Comparison of ENCODE assay signal across 8 mouse cellular contexts in the genomic region with DNA sequence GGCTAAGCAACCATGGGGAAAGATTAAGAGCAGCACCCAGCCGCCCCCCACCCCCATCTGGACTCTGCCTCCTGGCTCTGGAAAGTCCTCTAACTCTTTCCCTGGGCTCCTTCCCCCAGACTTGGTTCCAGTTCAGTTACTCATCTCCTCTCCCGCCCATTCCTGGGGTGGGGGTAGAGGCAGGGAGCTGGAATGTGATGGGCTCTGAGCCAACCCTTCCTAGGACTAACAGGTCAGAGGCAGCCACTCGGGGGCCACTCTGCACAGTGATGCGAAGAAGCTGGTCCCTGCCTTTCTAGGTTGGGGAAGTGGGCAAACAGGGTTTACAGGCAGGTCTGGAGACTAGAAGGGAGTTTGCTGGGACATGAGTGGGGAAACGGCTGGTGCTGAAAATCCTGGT. TPM values are rescaled to one million over a fixed set of nuclear protein-coding genes. Genes with fewer than 3 reads are reported as not detected.
A peak's percentile ranks its signal among the peaks of the same experiment; 100 is the strongest.
DNase-seq lines count a peak whose midpoint lies in the region; ATAC-seq and TF ChIP-seq lines count a peak whose summit lies in the region.

No protein-coding gene starts in this region.

- intact Hi-C loops in gastrocnemius, adult 2 months (cut with DNase I), result no loop called here

- H3K4me1 ChIP-seq in midbrain, embryonic 14.5 days (ENCODE audit: control insufficient read depth, insufficient read depth, low read length), result peaks cover 4% of the 10 kb centered on the region
- H3K4me1 ChIP-seq in midbrain, postnatal 0 days (ENCODE audit: insufficient read depth, low read length), result peaks cover 6% of the 10 kb centered on the region; the same call in 1 of the 2 replicates
- peaks cover 48% of the 10 kb centered on the region for H3K4me1 ChIP-seq in kidney, adult 2 months (ENCODE audit: control insufficient read depth, insufficient read depth, low read length)
- H3K4me1 ChIP-seq in lung, embryonic 14.5 days (ENCODE audit: insufficient read depth), result peaks cover 24% of the 10 kb centered on the region

- peaks cover 9% of the 10 kb centered on the region; the same call in 1 of the 2 replicates for H3K27me3 ChIP-seq in midbrain, embryonic 14.5 days (ENCODE audit: control insufficient read depth, insufficient read depth, low read length)
- 0 out of 2 replicates have a peak, but pooled peaks cover 9% of the 10 kb centered on the region for H3K27me3 ChIP-seq in midbrain, postnatal 0 days (ENCODE audit: insufficient read depth, low read length)
- H3K27me3 ChIP-seq in kidney, adult 2 months (replicated peaks; ENCODE audit: control insufficient read depth, insufficient read depth, low read length), result no peaks in the 10 kb centered on the region
- H3K27me3 ChIP-seq in lung, embryonic 14.5 days (ENCODE audit: insufficient read depth, low read length), result no peaks in the 10 kb centered on the region

- no peak for ATAC-seq in midbrain, embryonic 14.5 days (ENCODE audit: low FRiP score, low TSS enrichment)
- ATAC-seq in midbrain, postnatal 0 days (ENCODE audit: low FRiP score), result no peak
- ATAC-seq in lung, embryonic 14.5 days (ENCODE audit: insufficient read depth), result peak; percentile 86
- no peak for ATAC-seq in monocyte, adult 5-6 weeks (replicated peaks; ENCODE audit: insufficient number of reproducible peaks, low FRiP score, low TSS enrichment, poor library complexity, severe bottlenecking)

- 0 out of 2 replicates have a peak overlapping the region, but pooled peaks have one; percentile 20 for H3K27ac ChIP-seq in midbrain, embryonic 14.5 days (replicated peaks; ENCODE audit: low read depth, low read length)
- no peak overlapping the region for H3K27ac ChIP-seq in midbrain, postnatal 0 days (ENCODE audit: low read depth, low read length)
- peak overlapping the region; percentile 75 for H3K27ac ChIP-seq in gastrocnemius, adult 2 months
- peak overlapping the region; percentile 97 for H3K27ac ChIP-seq in kidney, adult 2 months (ENCODE audit: insufficient read depth, low read depth, low read length)
- peak overlapping the region; percentile 93 for H3K27ac ChIP-seq in lung, embryonic 14.5 days (ENCODE audit: low read depth)
- H3K27ac ChIP-seq in layer of hippocampus, adult 2 months, result no peak overlapping the region

- no peak overlapping the region for H3K9ac ChIP-seq in midbrain, embryonic 14.5 days (replicated peaks; ENCODE audit: low read length)
- H3K9ac ChIP-seq in midbrain, postnatal 0 days (replicated peaks; ENCODE audit: low read length, poor library complexity, severe bottlenecking), result no peak overlapping the region
- no peak overlapping the region for H3K9ac ChIP-seq in lung, embryonic 14.5 days

- no peak for TF ChIP-seq POLR2A in kidney, adult 2 months (IDR thresholded peaks at IDR 0.05; ENCODE audit: low read depth, low read length)

- H3K9me3 ChIP-seq in midbrain, embryonic 14.5 days (ENCODE audit: control insufficient read depth, low read length), result no peaks in the 10 kb centered on the region
- H3K9me3 ChIP-seq in midbrain, postnatal 0 days (ENCODE audit: low read length), result no peaks in the 10 kb centered on the region
- H3K9me3 ChIP-seq in lung, embryonic 14.5 days (ENCODE audit: low read depth, low read length), result no peaks in the 10 kb centered on the region

- H3K4me2 ChIP-seq in midbrain, embryonic 14.5 days (ENCODE audit: low read length), result no peak overlapping the region
- no peak overlapping the region for H3K4me2 ChIP-seq in midbrain, postnatal 0 days (ENCODE audit: low read depth, low read length, poor library complexity, severe bottlenecking)
- H3K4me2 ChIP-seq in lung, embryonic 14.5 days, result peak overlapping the region; percentile 37; the same call in 1 of the 2 replicates

- TF ChIP-seq CTCF in midbrain, postnatal 0 days (IDR thresholded peaks at IDR 0.05), result no peak
- no peak for TF ChIP-seq CTCF in gastrocnemius, adult 2 months (IDR thresholded peaks at IDR 0.05)
- no peak for TF ChIP-seq CTCF in kidney, adult 2 months (conservative IDR thresholded peaks at IDR 0.05; ENCODE audit: insufficient read depth, insufficient read length, low read depth, low read length)
- TF ChIP-seq CTCF in lung, embryonic 14.5 days (IDR thresholded peaks at IDR 0.05; ENCODE audit: low read depth), result no peak
- TF ChIP-seq CTCF in layer of hippocampus, adult 2 months (conservative IDR thresholded peaks at IDR 0.05), result no peak

- peak; percentile 42 for DNase-seq in midbrain, embryonic 14.5 days
- DNase-seq in midbrain, postnatal 0 days (ENCODE audit: low spot score), result no peak
- DNase-seq in gastrocnemius, adult 2 months, result peak; percentile 74
- peak; percentile 99 for DNase-seq in kidney, adult 2 months
- DNase-seq in lung, embryonic 14.5 days, result peak; percentile 94
- DNase-seq in layer of hippocampus, adult 2 months (ENCODE audit: low spot score in 2 of 2), result no peak
- DNase-seq in cerebellum, postnatal 36 days, result no peak

- no peaks in the 10 kb centered on the region for H3K36me3 ChIP-seq in midbrain, embryonic 14.5 days (ENCODE audit: control insufficient read depth, insufficient read depth, low read length)
- no peaks in the 10 kb centered on the region for H3K36me3 ChIP-seq in midbrain, postnatal 0 days (ENCODE audit: insufficient read depth, low read length)
- H3K36me3 ChIP-seq in kidney, adult 2 months (ENCODE audit: control insufficient read depth, insufficient read depth, low read length), result no peaks in the 10 kb centered on the region
- no peaks in the 10 kb centered on the region for H3K36me3 ChIP-seq in lung, embryonic 14.5 days (ENCODE audit: insufficient read depth)

- H3K4me3 ChIP-seq in midbrain, embryonic 14.5 days (replicated peaks; ENCODE audit: low read depth, low read length), result no peak overlapping the region
- no peak overlapping the region for H3K4me3 ChIP-seq in midbrain, postnatal 0 days (ENCODE audit: low read depth, low read length)
- no peak overlapping the region for H3K4me3 ChIP-seq in gastrocnemius, adult 2 months
- H3K4me3 ChIP-seq in kidney, adult 2 months (ENCODE audit: insufficient read depth, low read depth, low read length), result no peak overlapping the region
- H3K4me3 ChIP-seq in lung, embryonic 14.5 days (ENCODE audit: low read depth, low read length), result no peak overlapping the region
- no peak overlapping the region for H3K4me3 ChIP-seq in layer of hippocampus, adult 2 months

- 19% methylated on average over 5 of the region's 5 CpGs for WGBS in midbrain, embryonic 14.5 days
- WGBS in midbrain, postnatal 0 days, result 21% methylated on average over 5 of the region's 5 CpGs
- 6% methylated on average over 5 of the region's 5 CpGs for WGBS in kidney, adult 2 months
- 11% methylated on average over 5 of the region's 5 CpGs for WGBS in lung, embryonic 14.5 days

RNA-seq across cellular contexts. Expression of a gene that starts 5.2 kb away (rescaled TPM):
- polyA plus RNA-seq in midbrain, embryonic 14.5 days (2014; fragmentation: Nextera tagmentation; extraction: Ambion mirVana), result 72.9 and 100 TPM in 2 replicates
- total RNA-seq in midbrain, postnatal 0 days (2014; rRNA removed), result 61.5 and 78.8 TPM in 2 replicates
- polyA plus RNA-seq in midbrain, postnatal 0 days (2015; fragmentation: Nextera tagmentation; extraction: Ambion mirVana), result 152 and 173 TPM in 2 replicates
- total RNA-seq in gastrocnemius, adult 2 months (2021), result 10 to 100 TPM; 44.5 to 47.1 TPM
- 182 and 203 TPM in 2 replicates for polyA plus RNA-seq in kidney, adult 2 months (2012; rRNA removed)
- polyA plus RNA-seq in lung, embryonic 14.5 days (2014; fragmentation: Nextera tagmentation; extraction: Ambion mirVana), result 25.3 and 32.7 TPM in 2 replicates
- total RNA-seq in layer of hippocampus, adult 2 months (2021), result 100 to 1,000 TPM; 133 to 135 TPM
- 20.0 to 22.8 TPM (median 22.4 TPM) in 3 replicates for total RNA-seq in monocyte, adult 5-6 weeks (2017)

RNA-seq across cellular contexts. Expression of a gene that starts 5.3 kb away (rescaled TPM):
- 7.2 and 8.8 TPM in 2 replicates for polyA plus RNA-seq in midbrain, embryonic 14.5 days (2014; fragmentation: Nextera tagmentation; extraction: Ambion mirVana)
- total RNA-seq in midbrain, postnatal 0 days (2014; rRNA removed), result 34.9 and 39.7 TPM in 2 replicates
- 15.8 and 16.5 TPM in 2 replicates for polyA plus RNA-seq in midbrain, postnatal 0 days (2015; fragmentation: Nextera tagmentation; extraction: Ambion mirVana)
- 10 to 100 TPM in 1 of 2 experiments, 1 to 10 TPM in 1; 9.8 to 13.6 TPM for total RNA-seq in gastrocnemius, adult 2 months (2021)
- 136 and 184 TPM in 2 replicates for polyA plus RNA-seq in kidney, adult 2 months (2012; rRNA removed)
- 14.3 and 17.5 TPM in 2 replicates for polyA plus RNA-seq in lung, embryonic 14.5 days (2014; fragmentation: Nextera tagmentation; extraction: Ambion mirVana)
- 10 to 100 TPM; 45.5 to 46.8 TPM for total RNA-seq in layer of hippocampus, adult 2 months (2021)
- 0.19 to 5.1 TPM (median 1.8 TPM) in 3 replicates for total RNA-seq in monocyte, adult 5-6 weeks (2017)

RNA-seq across cellular contexts. Expression of a gene that starts 42.0 kb away (rescaled TPM):
- 0.14 TPM in 1 of 2 replicates, not detected in the other for polyA plus RNA-seq in midbrain, embryonic 14.5 days (2014; fragmentation: Nextera tagmentation; extraction: Ambion mirVana)
- total RNA-seq in midbrain, postnatal 0 days (2014; rRNA removed), result 0.33 and 0.66 TPM in 2 replicates
- 0.20 TPM in 2 replicates for polyA plus RNA-seq in midbrain, postnatal 0 days (2015; fragmentation: Nextera tagmentation; extraction: Ambion mirVana)
- under 1 TPM; 0.13 to 0.22 TPM for total RNA-seq in gastrocnemius, adult 2 months (2021)
- polyA plus RNA-seq in kidney, adult 2 months (2012; rRNA removed), result 2.4 and 2.9 TPM in 2 replicates
- 0.20 TPM in 1 of 2 replicates, not detected in the other for polyA plus RNA-seq in lung, embryonic 14.5 days (2014; fragmentation: Nextera tagmentation; extraction: Ambion mirVana)
- total RNA-seq in layer of hippocampus, adult 2 months (2021), result under 1 TPM; 0.59 to 0.96 TPM
- 0.32 to 1.6 TPM in 2 of 3 replicates, not detected in the other for total RNA-seq in monocyte, adult 5-6 weeks (2017)

Comparison
In these comparisons a context has a peak if more than half of its experiments do, and no peak if none do; other contexts are left out.
1. DNase-seq: peak in midbrain, embryonic 14.5 days (single experiment), gastrocnemius, adult 2 months (single experiment), kidney, adult 2 months (single experiment) and lung, embryonic 14.5 days (single experiment); none in midbrain, postnatal 0 days (single experiment), layer of hippocampus, adult 2 months (0 of 2) and cerebellum, postnatal 36 days (0 of 2).
2. H3K27ac ChIP-seq: peak in midbrain, embryonic 14.5 days (single experiment), gastrocnemius, adult 2 months (single experiment), kidney, adult 2 months (single experiment) and lung, embryonic 14.5 days (single experiment); none in midbrain, postnatal 0 days (single experiment) and layer of hippocampus, adult 2 months (single experiment).